Mouse (Mus musculus) heart, embryonic 11.5 days (tissue): ENCODE data around the gene Ffar3. TPM values are rescaled to one million over a fixed set of nuclear protein-coding genes. Genes with fewer than 3 reads are reported as not detected.

Experiments
- ATAC-seq: fragments of 200-750 bp; cut with Nextera tagmentation; replicated peaks from 2 replicates; pipeline ENCODE4 v1.8.0; 2017; ENCODE audit warnings: moderate library complexity; ENCODE audit not compliant: insufficient number of reproducible peaks, low FRiP score, low TSS enrichment
- H3K27ac ChIP-seq: fragments of 300-500 bp; sonication (generic); 2 replicates; pipeline ENCODE4 v1.5.1; 2014; ENCODE audit warnings: mild to moderate bottlenecking, low read depth, low read length
- H3K27me3 ChIP-seq: fragments of 300-500 bp; sonication (generic); 2 replicates; pipeline ENCODE4 v1.6.1; 2014; ENCODE audit warnings: mild to moderate bottlenecking, low read length, mixed read lengths; ENCODE audit not compliant: control insufficient read depth, insufficient read depth
- H3K36me3 ChIP-seq: fragments of 300-500 bp; sonication (generic); 2 replicates; pipeline ENCODE4 v1.6.1; 2014; ENCODE audit warnings: mild to moderate bottlenecking, low read length, moderate library complexity, mixed read lengths; ENCODE audit not compliant: control insufficient read depth, insufficient read depth
- H3K4me1 ChIP-seq: fragments of 300-500 bp; sonication (generic); 2 replicates; pipeline ENCODE4 v1.6.1; 2014; ENCODE audit warnings: low read length; ENCODE audit not compliant: control insufficient read depth, insufficient read depth
- H3K4me2 ChIP-seq: fragments of 300-500 bp; sonication (generic); 2 replicates; pipeline ENCODE4 v1.6.1; 2014; ENCODE audit warnings: mild to moderate bottlenecking, moderate library complexity
- H3K4me3 ChIP-seq: fragments of 300-500 bp; sonication (generic); 2 replicates; pipeline ENCODE4 v1.5.1; 2014; ENCODE audit warnings: low read depth, low read length
- H3K9ac ChIP-seq: fragments of 300-500 bp; sonication (generic); 2 replicates; pipeline ENCODE4 v1.6.1; 2014; ENCODE audit warnings: mild to moderate bottlenecking, low read depth, low read length, moderate library complexity
- H3K9me3 ChIP-seq: fragments of 300-500 bp; sonication (generic); replicated peaks from 2 replicates; pipeline ENCODE4 v1.6.1; 2016; ENCODE audit warnings: low read length; ENCODE audit not compliant: control insufficient read depth
- WGBS: fragments of 180-500 bp; shearing (Covaris S2); extraction: QIAGEN DNeasy Blood & Tissue Kit; methylation state at CpG from one replicate; pipeline ENCODE4 v1.1.7; 2014; ENCODE audit not compliant: insufficient replicate concordance; 5-methylcytosine and 5-hydroxymethylcytosine counted together
- polyA plus RNA-seq: library from polyadenylated mRNA; unstranded; fragments of >200 nt; fragmentation: Nextera tagmentation; extraction: Ambion mirVana; gene quantifications from 2 replicates; pipeline ENCODE4 v1.2.1, GENCODE M21; 2014

Gene Ffar3
- polyA plus RNA-seq, 1 experiment from 2014 or later, result not detected

GRCm38 (mm10) chr7:30884047-30884446, 28.1 kb upstream of the Ffar3 start:
- H3K4me3 ChIP-seq, result no peak overlapping the region
- H3K27me3 ChIP-seq, result no peaks in the 10 kb centered on the region
- ATAC-seq, result no peak
- H3K4me2 ChIP-seq, result no peak overlapping the region
- H3K4me1 ChIP-seq, result no peaks in the 10 kb centered on the region
- no peaks in the 10 kb centered on the region for H3K9me3 ChIP-seq
- no peak overlapping the region for H3K9ac ChIP-seq
- H3K27ac ChIP-seq, result no peak overlapping the region
- no peaks in the 10 kb centered on the region for H3K36me3 ChIP-seq

GRCm38 (mm10) chr7:30881367-30881766, 25.4 kb upstream of the Ffar3 start:
- Histone ChIP-seq H3K27me3 (no peaks in the 10 kb centered on the region), H3K36me3 (no peaks in the 10 kb centered on the region), H3K4me1 (no peaks in the 10 kb centered on the region), H3K4me2 (no peak overlapping the region), H3K27ac (no peak overlapping the region), H3K9me3 (no peaks in the 10 kb centered on the region), H3K4me3 (no peak overlapping the region), H3K9ac (no peak overlapping the region)
- 68% methylated on average over 3 of the region's 3 CpGs for WGBS
- no peak for ATAC-seq

GRCm38 (mm10) chr7:30880176-30880575, 24.2 kb upstream of the Ffar3 start, which contains the start of gene Cd22:
Cd22 (minus strand) TSS chr7:30880342.
- H3K4me3 ChIP-seq, result no peak within 1 kb of the TSS
- H3K4me2 ChIP-seq, result no peak within 1 kb of the TSS
- no peak within 1 kb of the TSS for H3K9ac ChIP-seq
- ATAC-seq, result no peak
- WGBS, result 54% methylated on average over 7 of the region's 7 CpGs
- H3K9me3 ChIP-seq, result no peaks in the 10 kb centered on the region
- H3K27me3 ChIP-seq, result no peaks in the 10 kb centered on the region
- no peaks in the 10 kb centered on the region for H3K36me3 ChIP-seq
- H3K4me1 ChIP-seq, result no peaks in the 10 kb centered on the region
- no peak within 1 kb of the TSS for H3K27ac ChIP-seq

GRCm38 (mm10) chr7:30878950-30879349, 23.0 kb upstream of the Ffar3 start:
- H3K36me3 ChIP-seq, result no peaks in the 10 kb centered on the region
- no peaks in the 10 kb centered on the region for H3K9me3 ChIP-seq
- no peak overlapping the region for H3K27ac ChIP-seq
- H3K9ac ChIP-seq, result no peak overlapping the region
- 77% methylated on average over 6 of the region's 6 CpGs for WGBS
- H3K4me3 ChIP-seq, result no peak overlapping the region
- no peaks in the 10 kb centered on the region for H3K27me3 ChIP-seq
- ATAC-seq, result no peak
- H3K4me2 ChIP-seq, result no peak overlapping the region
- H3K4me1 ChIP-seq, result no peaks in the 10 kb centered on the region

- H3K9ac ChIP-seq, result no peak overlapping the region
- H3K4me3 ChIP-seq, result no peak overlapping the region
- no peaks in the 10 kb centered on the region for H3K36me3 ChIP-seq
- H3K4me1 ChIP-seq, result no peaks in the 10 kb centered on the region
- ATAC-seq, result no peak
- no peak overlapping the region for H3K27ac ChIP-seq
- peaks cover 17% of the 10 kb centered on the region; the same call in 1 of the 2 replicates for H3K27me3 ChIP-seq
- no peaks in the 10 kb centered on the region for H3K9me3 ChIP-seq
- WGBS, result 25% methylated on average over 15 of the region's 15 CpGs
- peak overlapping the region; percentile 42 for H3K4me2 ChIP-seq
Observed at GRCm38 (mm10) chr7:30873083-30873482, 17.1 kb upstream of the Ffar3 start.

GRCm38 (mm10) chr7:30863386-30863785, 7.4 kb upstream of the Ffar3 start:
- no peak for ATAC-seq
- WGBS, result 40% methylated on average over 8 of the region's 8 CpGs
- Histone ChIP-seq H3K9me3 (no peaks in the 10 kb centered on the region), H3K4me3 (no peak overlapping the region), H3K36me3 (no peaks in the 10 kb centered on the region), H3K27me3 (peaks cover 30% of the 10 kb centered on the region), H3K4me1 (peaks cover 5% of the 10 kb centered on the region; the same call in 1 of the 2 replicates), H3K9ac (no peak overlapping the region), H3K27ac (no peak overlapping the region), H3K4me2 (no peak overlapping the region)

GRCm38 (mm10) chr7:30861464-30861863, 5.5 kb upstream of the Ffar3 start, which contains the start of gene Ffar1:
Ffar1 (minus strand) TSS chr7:30861564.
- Histone ChIP-seq H3K9ac (no peak within 1 kb of the TSS), H3K4me1 (peaks cover 5% of the 10 kb centered on the region; the same call in 1 of the 2 replicates), H3K4me2 (no peak within 1 kb of the TSS), H3K9me3 (no peaks in the 10 kb centered on the region), H3K27me3 (peaks cover 27% of the 10 kb centered on the region), H3K27ac (no peak within 1 kb of the TSS), H3K4me3 (no peak within 1 kb of the TSS), H3K36me3 (no peaks in the 10 kb centered on the region)
- WGBS, result 77% methylated on average over 12 of the region's 12 CpGs
- no peak for ATAC-seq

- no peak overlapping the region for H3K9ac ChIP-seq
Observed at GRCm38 (mm10) chr7:30859635-30860402, 3.8 kb upstream of the Ffar3 start.

GRCm38 (mm10) chr7:30859290-30859634, 3.3 kb upstream of the Ffar3 start:
- H3K36me3 ChIP-seq, result no peaks in the 10 kb centered on the region
- no peak overlapping the region for H3K27ac ChIP-seq
- H3K4me3 ChIP-seq, result no peak overlapping the region
- ATAC-seq, result no peak
- H3K9ac ChIP-seq, result no peak overlapping the region
- no peak overlapping the region for H3K4me2 ChIP-seq
- H3K9me3 ChIP-seq, result no peaks in the 10 kb centered on the region
- H3K27me3 ChIP-seq, result peaks cover 17% of the 10 kb centered on the region
- H3K4me1 ChIP-seq, result peaks cover 12% of the 10 kb centered on the region

More at GRCm38 (mm10) chr7:30859635-30860402, 3.8 kb upstream of the Ffar3 start:
- 9% methylated on average over 12 of the region's 16 CpGs for WGBS
- Histone ChIP-seq H3K27me3 (peaks cover 20% of the 10 kb centered on the region), H3K27ac (no peak overlapping the region), H3K4me1 (peaks cover 7% of the 10 kb centered on the region), H3K4me2 (peak overlapping the region; percentile 39), H3K36me3 (no peaks in the 10 kb centered on the region), H3K9me3 (no peaks in the 10 kb centered on the region), H3K4me3 (0 out of 2 replicates have a peak overlapping the region, but pooled peaks have one; percentile 14)
- ATAC-seq, result no peak
